Mouse (Mus musculus): ENCODE measurements around the gene Aprt.
A peak's percentile ranks its signal among the peaks of the same experiment; 100 is the strongest.

The Aprt gene

DNA sequence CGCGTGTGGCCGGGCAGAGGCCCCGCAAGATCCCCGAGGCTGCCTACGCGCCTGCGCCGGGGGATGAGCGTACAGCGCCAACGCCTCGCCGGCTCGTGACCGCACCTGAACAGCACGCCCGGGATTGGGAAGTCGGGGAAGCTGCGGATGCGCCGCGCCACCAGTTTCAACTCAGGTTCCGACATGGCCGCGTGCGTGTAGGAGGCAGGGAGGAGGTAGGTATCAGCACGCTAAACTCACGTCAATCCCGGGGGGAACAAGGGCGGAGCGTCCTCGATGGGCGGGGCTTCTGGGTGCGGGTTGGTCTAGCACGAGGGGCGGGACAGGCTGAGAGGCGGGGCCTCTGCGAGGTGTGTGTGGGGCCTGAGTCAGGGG lies at the start of gene Aprt:
Gene Aprt, minus strand, starts transcription at position 262 of the 375 bp plus-strand sequence.
- DNase-seq, result peak; percentile 94 to 95

DNA sequence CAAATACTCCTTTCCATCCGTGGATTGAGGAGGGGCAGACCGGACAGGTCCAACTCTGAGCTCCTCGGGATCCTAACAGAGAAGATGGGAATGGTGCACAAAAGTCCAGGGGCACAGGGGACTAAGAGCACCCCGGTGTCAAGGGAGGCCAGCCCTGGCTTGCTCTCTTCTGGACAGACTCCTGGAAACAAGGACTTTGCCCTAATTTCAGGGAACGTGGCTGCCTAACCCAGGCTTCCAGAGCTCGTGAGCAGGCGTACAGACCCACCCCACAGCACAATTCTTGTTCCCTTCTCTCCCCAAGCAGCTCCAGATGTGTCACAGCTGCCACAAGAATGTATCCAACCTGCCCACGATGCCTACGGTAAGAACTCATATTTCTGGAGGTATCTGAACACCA lies 49.1 kb upstream of the Aprt start:
- no peak for DNase-seq

DNA sequence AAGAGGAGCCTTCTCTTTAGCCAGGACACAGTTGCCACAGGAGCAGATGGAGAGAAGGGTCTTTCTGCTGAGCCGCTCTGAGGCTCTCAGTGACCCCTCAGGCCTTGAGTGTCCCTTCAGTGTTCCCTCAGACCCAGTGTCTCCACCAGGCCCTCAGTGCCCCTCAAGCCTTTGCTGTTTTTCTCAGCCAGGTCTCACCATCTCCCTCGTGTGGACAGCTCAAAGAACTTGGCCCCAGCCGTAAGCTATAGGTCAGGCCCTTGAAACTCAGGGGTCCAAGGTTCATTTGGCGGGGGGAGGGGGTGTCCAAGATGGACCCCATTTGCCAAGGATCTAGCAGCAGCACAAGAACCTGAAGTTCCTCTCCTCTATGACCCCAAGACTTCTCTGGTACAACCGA lies 47.9 kb upstream of the Aprt start:
- no peak for DNase-seq

DNA sequence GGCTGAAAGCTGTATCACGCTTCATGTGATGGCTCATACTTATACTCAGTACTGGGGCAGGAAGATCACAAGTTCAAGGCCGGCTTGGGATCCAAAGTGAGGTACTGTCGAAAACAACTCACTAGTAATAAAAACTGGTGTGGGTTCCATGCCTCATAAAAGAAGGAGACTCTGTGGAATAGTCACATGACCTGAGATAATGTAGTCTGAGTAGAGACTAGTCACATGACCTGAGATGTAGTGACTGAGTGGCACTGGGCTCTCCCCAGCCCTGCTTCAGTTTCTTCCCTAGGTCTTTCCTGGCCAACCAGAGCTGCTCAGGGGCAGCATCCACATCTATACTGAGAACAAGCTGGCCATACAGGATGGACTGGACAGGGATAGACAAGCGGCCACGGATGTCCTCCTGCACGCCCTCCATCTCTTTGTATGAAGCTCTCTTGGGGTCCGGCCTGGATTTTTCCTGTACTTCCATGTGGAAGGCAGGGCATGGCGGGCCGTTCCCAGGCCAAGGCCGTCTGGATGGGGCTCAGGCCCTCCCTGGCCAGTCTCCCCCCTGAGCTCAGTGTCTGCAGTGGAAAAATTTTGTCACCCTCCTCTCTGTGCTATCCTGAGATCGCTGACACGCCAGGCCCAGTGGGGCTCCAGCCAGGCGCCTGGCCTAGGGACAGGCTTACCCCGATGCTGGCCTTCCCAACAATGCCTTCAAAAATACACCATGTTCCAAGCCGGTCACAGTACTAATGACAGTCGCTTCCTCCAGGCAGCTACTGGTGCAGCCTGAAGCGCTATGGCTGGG lies 47.3 kb upstream of the Aprt start:
- no peak for DNase-seq

DNA sequence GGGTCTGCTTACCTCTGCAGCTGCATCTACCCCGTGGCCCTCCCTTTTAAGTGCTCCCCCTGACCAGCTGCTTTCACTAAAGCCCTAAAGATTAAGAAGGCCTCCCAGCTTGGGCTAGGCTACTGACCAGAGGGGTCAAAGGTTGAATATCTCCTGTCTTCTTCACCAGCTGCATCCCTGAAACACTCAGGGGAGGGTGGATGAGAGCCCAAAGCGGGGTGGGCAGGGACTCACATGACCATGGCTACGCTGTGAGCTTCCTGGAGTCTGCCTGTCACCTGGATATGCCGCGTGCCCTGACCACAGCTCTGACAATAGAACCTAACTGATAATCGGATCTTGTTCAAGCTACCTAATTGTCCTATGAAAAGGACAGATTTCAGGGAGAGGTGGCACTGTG lies 46.0 kb upstream of the Aprt start, which contains the start of gene Pabpn1l:
Gene Pabpn1l, minus strand, starts transcription at position 13 of the 400 bp plus-strand sequence.
- no peak for DNase-seq

DNA sequence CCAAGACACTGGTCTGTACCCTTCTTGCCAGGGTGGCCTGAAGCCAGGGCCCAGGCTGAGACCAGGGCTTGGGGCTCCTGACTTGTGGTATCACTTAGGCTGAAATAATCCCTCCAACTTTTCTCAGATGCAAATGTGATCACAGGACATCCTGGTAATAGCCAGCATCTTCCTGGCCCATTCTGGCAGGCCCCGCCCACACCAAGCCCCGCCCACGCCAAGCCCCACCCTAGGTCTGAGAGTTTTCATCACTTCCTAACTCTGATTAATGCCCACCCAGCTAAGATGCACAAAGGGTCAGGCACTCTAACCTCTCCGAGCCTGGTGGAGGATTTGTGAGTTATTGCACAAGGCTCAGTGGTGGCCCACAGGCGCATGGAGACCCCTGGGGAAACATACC lies 43.7 kb upstream of the Aprt start:
- no peak for DNase-seq

DNA sequence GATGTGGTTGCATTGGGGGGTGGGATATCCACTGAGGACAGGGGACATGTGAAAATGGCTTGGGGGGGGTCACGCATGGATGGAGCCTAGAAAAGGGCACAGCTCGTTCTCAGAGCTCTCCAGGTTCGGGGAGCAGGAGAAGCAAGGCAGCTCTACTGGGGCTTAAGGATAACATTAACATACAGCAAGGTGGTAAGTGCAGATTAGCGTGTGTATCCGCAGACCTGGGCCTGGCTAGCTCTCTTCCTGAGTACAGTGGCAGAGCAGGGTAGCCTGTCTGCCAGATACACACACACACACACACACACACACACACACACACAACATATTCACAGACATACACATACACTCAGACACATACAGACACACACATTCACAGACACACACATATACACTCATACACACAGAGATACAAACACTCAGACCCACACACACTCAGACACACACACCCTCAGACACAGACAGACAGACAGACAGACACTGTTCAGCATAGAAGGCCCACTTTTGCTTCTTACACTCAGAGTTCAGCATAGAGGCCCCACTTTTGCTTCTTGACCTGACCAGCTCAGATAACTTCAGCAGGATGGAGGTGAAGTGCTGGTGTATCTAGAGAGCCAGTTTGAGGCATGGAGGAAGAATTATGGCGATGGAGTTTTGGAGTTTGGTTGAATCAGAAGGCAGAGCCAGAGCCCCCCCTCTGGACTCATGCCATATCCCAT lies 42.1 kb upstream of the Aprt start:
- no peak for DNase-seq

DNA sequence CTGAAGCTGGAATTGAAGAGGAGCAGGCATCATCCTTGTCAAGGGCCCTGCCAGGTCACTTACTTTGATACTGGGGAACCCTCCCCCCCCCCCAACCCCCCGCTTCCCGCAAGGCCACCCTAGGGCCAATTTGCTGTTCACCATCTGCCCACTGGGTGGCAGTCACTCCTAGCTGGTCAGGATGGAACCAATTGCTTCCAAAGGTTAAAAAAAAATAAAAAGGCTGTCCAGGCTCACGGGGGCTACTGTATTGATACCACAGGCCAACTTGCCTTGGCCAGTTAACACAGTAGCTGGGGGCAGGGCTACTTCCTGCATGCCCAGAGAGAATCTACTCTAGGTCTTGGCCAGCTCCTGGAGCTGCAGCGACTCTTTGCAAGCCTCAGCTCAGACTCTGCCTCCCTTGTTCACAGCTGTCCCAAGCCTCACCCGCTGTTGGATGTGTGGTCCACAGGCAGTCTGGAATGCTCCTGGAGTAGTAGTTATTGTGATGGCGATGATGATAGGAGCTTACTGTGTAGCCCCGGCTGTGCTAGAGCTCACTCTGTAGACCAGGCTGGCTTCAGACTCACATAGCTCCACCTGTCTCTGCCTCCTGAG lies 41.3 kb upstream of the Aprt start:
- DNase-seq, result peak; percentile 90 to 91

DNA sequence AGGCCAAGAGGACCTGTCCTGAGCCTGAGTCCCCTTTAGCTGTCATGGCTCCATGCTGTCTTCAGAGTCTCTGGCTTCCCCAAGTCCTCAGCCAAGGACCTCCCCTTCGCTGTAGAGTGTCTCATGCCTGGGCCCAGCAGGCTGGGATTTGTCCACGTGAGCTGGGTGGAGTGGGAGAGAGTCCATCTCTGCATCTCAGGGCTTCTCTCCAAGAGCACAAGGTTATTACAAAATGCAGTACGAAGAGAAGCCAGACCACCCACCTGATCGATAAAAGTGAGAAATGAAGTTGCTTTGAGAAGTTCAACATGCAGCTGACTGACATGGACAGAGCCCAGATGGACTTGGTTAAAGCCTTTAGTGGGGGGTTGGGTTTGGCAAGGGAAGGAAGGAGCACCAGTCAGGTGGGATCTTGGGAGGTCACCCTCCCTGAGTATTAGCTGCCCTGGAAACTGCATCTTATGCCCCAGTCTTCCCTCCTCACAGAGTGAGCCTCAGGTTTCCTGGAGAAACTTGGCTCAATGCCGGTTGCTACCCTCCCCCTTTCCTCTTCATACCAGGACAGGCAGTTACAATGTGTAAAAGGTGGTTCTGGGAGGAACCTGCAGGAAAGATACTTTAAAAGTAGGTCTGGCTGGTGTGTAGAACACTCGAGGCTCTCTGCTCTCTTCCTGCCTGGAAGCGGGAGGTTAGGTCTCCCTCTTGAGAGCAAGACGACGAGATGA lies 39.6 kb upstream of the Aprt start:
- no peak for DNase-seq

DNA sequence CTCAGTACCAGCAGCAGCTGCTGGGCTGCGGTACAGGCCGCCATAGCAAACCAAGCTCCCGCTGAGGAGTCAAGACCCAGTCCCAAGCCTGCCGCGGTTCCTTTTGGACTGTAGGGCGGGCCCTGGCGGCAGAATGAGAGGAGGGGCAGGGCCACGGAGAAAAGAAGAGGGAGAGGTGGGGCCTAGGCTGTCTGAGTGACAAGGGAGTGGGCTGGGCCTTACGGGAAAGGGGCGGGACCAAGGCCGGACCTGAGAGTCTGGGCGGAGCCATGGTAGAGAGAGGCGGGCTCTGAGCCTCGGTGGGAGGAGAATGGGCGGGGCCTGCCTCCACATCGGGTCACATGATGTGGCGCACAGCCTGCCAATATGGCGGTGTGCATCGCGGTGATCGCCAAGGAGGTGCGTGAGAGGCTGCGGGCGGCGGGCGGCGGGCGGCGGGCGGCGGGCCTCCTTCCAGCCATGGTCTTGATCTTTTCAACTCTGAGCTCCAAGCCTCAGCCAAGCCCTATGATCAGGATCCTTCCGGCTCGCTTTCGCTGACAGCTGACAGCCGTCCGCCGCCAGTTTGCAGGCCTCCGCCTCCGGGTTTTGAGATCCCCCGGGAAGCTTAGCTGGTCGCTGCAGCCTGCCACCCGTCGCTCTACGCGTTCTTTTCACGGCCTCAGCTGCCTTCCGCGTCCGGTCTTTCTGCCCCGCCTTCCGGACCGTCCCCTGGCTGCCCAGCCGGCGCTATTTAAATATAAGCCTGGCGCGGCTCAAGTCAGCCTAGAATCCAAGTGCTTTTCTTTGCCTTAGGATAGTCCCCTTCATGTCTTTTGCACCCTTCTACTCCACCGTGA lies 34.8 kb upstream of the Aprt start, which contains the start of the genes Galns and Trappc2l:
Gene Galns, minus strand, starts transcription at position 169 of the 839 bp plus-strand sequence.
Gene Trappc2l, plus strand, starts transcription at position 346 of the 839 bp plus-strand sequence.
- peak; percentile 94 to 95 for DNase-seq

DNA sequence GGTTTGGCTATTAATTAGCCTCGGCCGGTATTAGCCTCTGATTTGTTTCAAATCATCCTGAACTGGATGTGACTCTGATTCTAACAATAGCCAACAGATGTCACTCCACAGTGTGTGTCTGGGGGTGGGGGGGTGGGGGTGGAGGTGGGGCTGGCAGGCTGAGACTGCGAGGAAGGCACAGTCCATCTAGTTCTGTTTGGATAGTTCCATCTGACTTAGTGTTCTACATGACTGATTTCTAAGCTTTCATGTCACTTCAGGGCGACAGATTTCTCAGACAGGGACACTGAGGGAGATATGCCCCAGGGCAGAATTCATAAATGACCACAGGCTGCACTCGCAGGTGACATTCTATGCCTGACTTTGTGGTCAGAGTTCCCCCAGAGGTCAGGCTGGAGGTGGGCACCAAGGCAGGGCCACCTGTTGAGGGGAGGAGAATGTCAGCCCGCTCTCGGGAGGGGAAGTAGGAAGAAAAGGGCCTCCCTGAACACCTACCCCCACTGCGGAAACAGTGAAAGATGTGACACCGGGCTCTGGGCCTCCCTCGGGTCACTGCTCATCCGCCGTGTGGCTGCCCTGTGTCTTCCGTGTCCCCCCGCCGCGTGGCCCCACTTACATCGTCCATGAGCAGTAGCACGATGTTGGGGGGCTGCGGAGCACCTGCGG lies 34.0 kb upstream of the Aprt start:
- DNase-seq, result no peak

DNA sequence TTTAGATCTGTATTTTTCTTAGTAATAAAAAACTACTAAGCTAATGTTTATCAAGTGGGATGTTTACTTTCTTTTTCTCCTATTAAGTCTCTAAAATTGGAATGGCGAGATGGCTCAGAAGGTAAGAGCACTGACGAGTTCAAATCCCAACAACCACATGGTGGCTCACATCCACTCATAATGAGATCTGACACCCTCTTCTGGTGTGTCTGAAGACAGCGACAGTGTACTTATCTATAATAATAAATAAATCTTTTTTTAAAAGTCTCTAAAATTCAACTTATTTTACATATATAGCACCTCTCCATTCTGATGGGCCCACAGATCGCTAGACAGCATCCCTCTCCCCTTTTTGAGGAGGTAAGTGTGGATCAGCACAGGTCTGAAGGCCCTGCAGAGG lies 33.5 kb upstream of the Aprt start:
- DNase-seq, result no peak

DNA sequence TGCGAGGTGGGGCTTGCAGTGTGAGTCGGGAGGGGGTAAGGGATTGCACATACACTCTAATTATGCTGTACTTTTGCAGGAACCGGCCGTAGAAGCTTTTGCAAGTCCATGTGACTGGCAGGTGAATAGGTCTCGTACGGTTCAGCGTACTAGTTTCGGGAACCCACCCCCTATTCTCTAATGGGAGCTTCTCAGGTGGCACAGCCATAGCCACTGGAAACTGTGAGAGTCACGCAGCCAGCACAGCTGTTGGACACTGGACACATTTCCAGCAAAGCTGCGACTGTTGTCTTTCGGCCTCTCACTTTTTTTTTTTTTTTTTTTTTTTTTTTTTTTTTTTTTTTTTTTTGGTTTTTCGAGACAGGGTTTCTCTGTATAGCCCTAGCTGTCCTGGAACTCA lies 30.1 kb upstream of the Aprt start:
- no peak for DNase-seq

DNA sequence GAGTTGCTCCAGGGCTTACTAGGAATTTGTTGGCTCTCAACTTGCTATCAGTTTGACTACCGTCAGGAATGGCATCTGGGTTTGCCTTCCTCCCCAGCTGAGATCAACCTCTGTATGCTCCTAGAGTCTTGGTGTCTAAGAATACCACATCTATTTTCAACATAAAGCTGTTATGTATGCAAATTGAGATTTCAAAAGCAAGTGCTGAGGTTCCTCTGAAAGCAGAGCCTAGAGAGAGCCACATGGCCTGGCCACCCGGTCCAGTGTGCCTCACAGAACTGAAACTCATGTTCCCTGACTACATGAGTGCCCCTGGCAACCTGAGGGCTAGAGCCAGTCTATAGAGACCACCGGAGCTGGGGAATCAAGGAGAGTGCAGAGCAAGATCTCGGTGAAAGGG lies 28.7 kb upstream of the Aprt start:
- no peak for DNase-seq

DNA sequence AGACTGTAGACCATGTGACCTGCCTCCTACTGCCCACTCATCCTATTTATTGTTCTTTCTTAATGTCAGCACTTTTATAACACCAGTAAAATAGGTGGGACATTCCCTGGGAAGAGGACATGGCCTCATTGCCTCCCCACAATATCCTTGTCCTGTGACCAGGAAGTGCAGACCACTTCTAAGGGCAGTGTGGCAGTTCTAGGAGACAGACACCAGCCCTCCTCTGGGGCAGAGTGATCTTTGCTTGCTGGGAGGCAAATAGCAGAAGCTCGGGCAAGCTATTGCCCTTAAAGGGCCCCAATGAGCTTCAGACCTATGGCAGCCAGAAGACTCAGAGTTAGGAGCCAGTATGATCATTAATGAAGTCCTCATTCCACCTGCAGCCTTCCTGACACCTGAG lies 27.9 kb upstream of the Aprt start:
- no peak for DNase-seq

DNA sequence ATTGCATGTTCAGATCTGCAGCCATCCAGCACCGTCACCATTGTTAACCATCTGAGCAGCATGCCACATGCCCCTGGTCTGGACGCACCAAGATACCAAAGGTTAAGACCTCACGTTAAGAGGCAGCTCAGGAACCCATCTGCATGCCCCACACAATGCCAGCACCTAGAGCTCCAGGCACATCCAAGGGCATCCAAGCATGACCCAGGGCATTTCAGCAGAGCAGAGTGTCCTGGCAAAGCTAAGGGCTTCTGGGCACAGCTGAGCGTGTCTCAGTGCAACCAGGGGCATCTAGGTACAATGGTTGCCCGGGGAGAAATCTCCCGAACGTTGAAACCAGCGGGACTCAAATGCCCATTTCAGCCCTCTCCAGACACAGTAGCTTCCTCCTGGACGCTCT lies 24.0 kb upstream of the Aprt start:
- no peak for DNase-seq

DNA sequence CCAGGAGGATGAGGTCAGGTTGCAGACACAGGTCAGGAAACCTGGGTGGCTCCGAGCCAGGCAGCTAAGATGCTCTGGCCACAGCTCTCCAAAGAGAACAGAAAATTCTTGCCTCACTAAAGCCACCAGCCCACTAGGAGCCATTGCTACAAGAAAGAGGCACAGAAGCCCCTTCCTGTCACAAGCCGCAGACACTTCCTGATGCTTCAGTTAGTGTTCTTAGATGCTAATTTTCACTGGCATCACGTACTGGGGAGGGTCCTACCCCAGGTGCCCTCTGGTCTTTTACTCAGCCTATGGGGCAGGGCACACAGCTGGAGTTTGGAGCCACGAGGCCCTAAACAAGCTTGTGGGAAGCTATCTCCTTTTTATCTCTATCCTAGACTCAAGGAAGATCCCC lies 19.3 kb upstream of the Aprt start:
- no peak for DNase-seq

DNA sequence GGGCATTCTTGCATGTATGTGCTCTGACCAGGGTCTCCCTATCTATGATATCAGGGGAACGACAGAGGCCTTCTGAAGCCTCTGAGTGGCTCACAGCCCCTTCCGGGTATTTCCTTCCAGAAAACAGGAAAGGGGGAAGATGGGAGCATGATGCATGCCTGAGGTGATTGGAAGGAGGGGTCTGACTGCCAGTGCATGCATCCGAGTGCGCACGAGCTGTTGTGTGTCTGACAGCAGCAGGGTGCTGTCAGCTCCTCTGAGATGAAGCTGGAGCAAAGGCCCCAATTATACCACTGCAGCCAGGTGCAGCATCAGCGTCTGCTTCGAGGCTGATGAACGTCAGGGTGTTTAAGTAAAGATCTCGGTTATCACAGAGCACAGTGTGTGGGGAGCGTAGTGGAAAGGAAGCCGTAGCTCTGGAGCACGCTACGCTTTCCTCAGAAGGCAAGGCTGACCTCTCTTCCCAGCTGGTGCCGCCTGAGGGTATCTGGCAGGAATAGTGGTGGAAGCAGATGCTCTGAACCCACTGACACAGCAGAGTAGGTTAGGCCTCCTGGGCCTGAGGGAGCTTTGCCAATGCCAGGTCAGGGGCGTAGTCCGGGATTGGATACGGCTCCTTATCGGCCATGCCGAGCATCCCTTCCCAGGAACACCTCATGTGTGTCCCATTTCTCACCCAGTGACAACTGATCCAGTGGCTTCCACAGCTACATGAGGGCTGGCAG lies 17.2 kb upstream of the Aprt start:
- peak in 1 of 2 experiments; percentile 40 for DNase-seq

DNA sequence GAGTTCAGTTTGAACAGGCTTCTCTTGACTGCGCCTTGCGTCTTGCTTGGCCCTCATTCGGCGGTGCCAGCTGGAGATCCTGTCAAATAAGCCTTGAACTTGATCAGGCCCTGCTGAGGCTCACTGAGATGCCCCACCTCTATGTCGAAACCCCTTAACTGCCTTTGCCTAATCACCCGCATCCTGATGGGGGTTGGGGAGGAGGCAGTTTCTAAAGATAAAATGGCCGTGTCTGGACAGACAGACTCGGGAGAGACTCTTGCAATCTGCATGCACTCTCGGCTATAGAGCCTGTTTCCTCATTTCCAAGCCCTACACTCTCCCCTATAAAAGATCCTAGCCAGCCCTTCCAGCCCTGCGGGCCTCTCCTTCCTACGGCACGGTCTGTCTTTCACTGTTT lies 16.5 kb upstream of the Aprt start:
- no peak for DNase-seq

DNA sequence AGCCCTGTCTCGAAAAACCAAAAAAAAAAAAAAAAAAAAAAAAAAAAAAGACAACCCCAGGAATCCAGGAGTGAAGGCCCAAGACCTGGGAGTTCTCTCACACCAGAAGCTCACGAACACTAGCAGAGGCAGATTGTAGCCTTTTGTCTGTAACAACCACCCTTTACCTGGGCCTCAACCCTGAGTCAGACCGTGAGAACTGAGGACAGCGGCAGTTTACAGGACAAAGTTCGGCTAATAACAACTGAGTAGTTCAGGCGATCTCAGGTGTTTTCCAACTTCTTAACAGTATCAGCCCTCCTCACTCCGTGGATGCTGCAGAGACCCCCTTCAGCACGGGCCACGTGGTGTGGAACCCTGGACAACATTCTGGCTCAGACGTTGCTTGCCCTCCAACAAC lies 10.0 kb upstream of the Aprt start:
- DNase-seq, result no peak

DNA sequence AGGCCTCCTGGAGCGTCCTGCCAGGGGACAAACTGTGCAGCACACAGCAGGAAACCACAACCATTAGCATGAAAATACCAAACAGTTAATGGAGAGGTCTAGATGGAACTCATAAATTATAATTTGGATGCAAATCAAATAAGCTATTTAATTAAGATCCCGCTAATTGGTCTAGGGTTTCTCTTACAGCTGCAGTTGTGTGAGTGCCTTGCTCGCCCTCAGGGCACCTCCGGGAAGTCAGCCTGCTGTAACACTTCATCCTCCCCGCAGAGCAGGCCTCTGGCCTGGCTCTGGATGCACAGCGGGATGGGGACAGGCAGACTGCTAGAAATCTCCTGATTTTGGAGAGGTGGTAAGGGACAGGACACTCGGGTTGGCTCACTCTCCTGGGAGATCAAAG lies 9.5 kb upstream of the Aprt start:
- no peak for DNase-seq

All from cerebellum, postnatal 36 days (tissue).